9 mouse cellular contexts compared by ENCODE assay signal in genomic region chr9:107605041-107605661, GRCm38 (mm10). TPM values are rescaled to one million over a fixed set of nuclear protein-coding genes. Genes with fewer than 3 reads are reported as not detected.
DNase-seq lines count a peak whose midpoint lies in the region; ATAC-seq lines count a peak whose summit lies in the region.
"Had no signal": no experiment of that assay in that cellular context is flagged by ENCODE, and none has a peak within 500 bp of the region (broad histone marks: within the 10 kb centered on the region; RNA-seq: fewer than 3 reads in every experiment).

No protein-coding gene starts in this region.

- peaks cover 39% of the 10 kb centered on the region for H3K4me1 ChIP-seq in forebrain, embryonic 11.5 days (replicated peaks; ENCODE audit: control insufficient read depth, insufficient read depth, low read length)
- peaks cover 17% of the 10 kb centered on the region for H3K4me1 ChIP-seq in forebrain, embryonic 15.5 days
- peaks cover 19% of the 10 kb centered on the region for H3K4me1 ChIP-seq in hindbrain, embryonic 15.5 days (replicated peaks)
- H3K4me1 ChIP-seq in limb, embryonic 15.5 days, result peaks cover 78% of the 10 kb centered on the region

- H3K36me3 ChIP-seq in forebrain, embryonic 11.5 days (ENCODE audit: control insufficient read depth, insufficient read depth, low read length), result no peaks in the 10 kb centered on the region
- H3K36me3 ChIP-seq in forebrain, embryonic 15.5 days, result no peaks in the 10 kb centered on the region
- no peaks in the 10 kb centered on the region for H3K36me3 ChIP-seq in hindbrain, embryonic 15.5 days
- H3K36me3 ChIP-seq in limb, embryonic 15.5 days, result no peaks in the 10 kb centered on the region

- no peaks in the 10 kb centered on the region for H3K27me3 ChIP-seq in forebrain, embryonic 11.5 days (ENCODE audit: control insufficient read depth, insufficient read depth, low read length)
- H3K27me3 ChIP-seq in forebrain, embryonic 15.5 days, result no peaks in the 10 kb centered on the region
- H3K27me3 ChIP-seq in hindbrain, embryonic 15.5 days, result no peaks in the 10 kb centered on the region
- no peaks in the 10 kb centered on the region for H3K27me3 ChIP-seq in limb, embryonic 15.5 days

- no peaks in the 10 kb centered on the region for H3K9me3 ChIP-seq in forebrain, embryonic 11.5 days (ENCODE audit: control insufficient read depth, low read length)
- no peaks in the 10 kb centered on the region for H3K9me3 ChIP-seq in forebrain, embryonic 15.5 days
- no peaks in the 10 kb centered on the region for H3K9me3 ChIP-seq in hindbrain, embryonic 15.5 days
- H3K9me3 ChIP-seq in limb, embryonic 15.5 days, result no peaks in the 10 kb centered on the region

- H3K4me3 ChIP-seq in forebrain, embryonic 11.5 days (ENCODE audit: low read depth, low read length), result no peak overlapping the region
- no peak overlapping the region for H3K4me3 ChIP-seq in forebrain, embryonic 15.5 days
- H3K4me3 ChIP-seq in hindbrain, embryonic 15.5 days, result no peak overlapping the region
- H3K4me3 ChIP-seq in limb, embryonic 15.5 days, result no peak overlapping the region; the same call in 1 of the 2 replicates

- intact Hi-C loops in left cerebral cortex, postnatal 14 days (cut with DNase I), result no loop called here

- DNase-seq in forebrain, embryonic 11.5 days (ENCODE audit: low spot score), result no peak
- DNase-seq in 3134 (ENCODE audit: extremely low read depth, insufficient read length, low spot score), result peak; percentile 73
- DNase-seq in left cerebral cortex, postnatal 14 days (ENCODE audit: low spot score in 2 of 2), result no peak
- no peak for DNase-seq in right cerebral cortex, postnatal 14 days
- DNase-seq: layer of hippocampus, adult 9-11 months had no signal

- WGBS in forebrain, embryonic 11.5 days, result 38% methylated on average over 23 of the region's 23 CpGs
- WGBS in forebrain, embryonic 15.5 days, result 47% methylated on average over 23 of the region's 23 CpGs
- WGBS in hindbrain, embryonic 15.5 days, result 36% methylated on average over 23 of the region's 23 CpGs
- WGBS in limb, embryonic 15.5 days, result 37% methylated on average over 23 of the region's 23 CpGs

- ATAC-seq in forebrain, embryonic 11.5 days (replicated peaks; ENCODE audit: low FRiP score), result no peak
- ATAC-seq in forebrain, embryonic 15.5 days (replicated peaks), result no peak
- no peak for ATAC-seq in hindbrain, embryonic 15.5 days (ENCODE audit: low FRiP score, low read depth)
- ATAC-seq in limb, embryonic 15.5 days (ENCODE audit: insufficient number of reproducible peaks, low FRiP score, low TSS enrichment, low read depth), result no peak
- no peak for ATAC-seq in megakaryocyte, adult 5-6 weeks (ENCODE audit: poor library complexity, severe bottlenecking)

- H3K27ac ChIP-seq in forebrain, embryonic 11.5 days (ENCODE audit: low read depth, low read length), result no peak overlapping the region
- no peak overlapping the region for H3K27ac ChIP-seq in forebrain, embryonic 15.5 days (replicated peaks)
- H3K27ac ChIP-seq in hindbrain, embryonic 15.5 days (replicated peaks), result no peak overlapping the region
- H3K27ac ChIP-seq in limb, embryonic 15.5 days, result peak overlapping the region; percentile 57

- no peak overlapping the region for H3K4me2 ChIP-seq in forebrain, embryonic 11.5 days (ENCODE audit: low read depth, low read length, severe bottlenecking)
- no peak overlapping the region for H3K4me2 ChIP-seq in forebrain, embryonic 15.5 days (replicated peaks)
- 0 out of 2 replicates have a peak overlapping the region, but pooled peaks have one; percentile 18 for H3K4me2 ChIP-seq in hindbrain, embryonic 15.5 days
- peak overlapping the region; percentile 14; the same call in 1 of the 2 replicates for H3K4me2 ChIP-seq in limb, embryonic 15.5 days

- H3K9ac ChIP-seq in forebrain, embryonic 11.5 days (ENCODE audit: low read length), result peak overlapping the region; percentile 45
- no peak overlapping the region for H3K9ac ChIP-seq in forebrain, embryonic 15.5 days (replicated peaks)
- no peak overlapping the region for H3K9ac ChIP-seq in hindbrain, embryonic 15.5 days
- no peak overlapping the region for H3K9ac ChIP-seq in limb, embryonic 15.5 days

RNA-seq across cellular contexts. Expression of gene Sema3b, which starts 3.9 kb away (rescaled TPM):
- 1.7 TPM in 2 replicates for polyA plus RNA-seq in forebrain, embryonic 11.5 days (2014; fragmentation: Nextera tagmentation; extraction: Ambion mirVana)
- 1.7 and 2.8 TPM in 2 replicates for polyA plus RNA-seq in forebrain, embryonic 15.5 days (2015; fragmentation: Nextera tagmentation; extraction: Ambion mirVana)
- polyA plus RNA-seq in hindbrain, embryonic 15.5 days (2015; fragmentation: Nextera tagmentation; extraction: Ambion mirVana), result 4.6 and 5.1 TPM in 2 replicates
- 13.6 and 23.6 TPM in 2 replicates for polyA plus RNA-seq in limb, embryonic 15.5 days (2015; fragmentation: Nextera tagmentation; extraction: Ambion mirVana)
- not detected in 2 replicates for total RNA-seq in megakaryocyte, adult 5-6 weeks (2015)
- total RNA-seq in megakaryocyte, adult 5-6 weeks (2017), result 0.08 TPM in 1 of 2 replicates, not detected in the other
- total RNA-seq in left cerebral cortex, postnatal 14 days (2021), result 1 to 10 TPM; 3.2 to 3.8 TPM

RNA-seq across cellular contexts. Expression of gene Ifrd2, which starts 17.7 kb away (rescaled TPM):
- polyA plus RNA-seq in forebrain, embryonic 11.5 days (2014; fragmentation: Nextera tagmentation; extraction: Ambion mirVana), result 35.0 and 37.2 TPM in 2 replicates
- polyA plus RNA-seq in forebrain, embryonic 15.5 days (2015; fragmentation: Nextera tagmentation; extraction: Ambion mirVana), result 15.4 and 16.9 TPM in 2 replicates
- polyA plus RNA-seq in hindbrain, embryonic 15.5 days (2015; fragmentation: Nextera tagmentation; extraction: Ambion mirVana), result 16.3 and 17.3 TPM in 2 replicates
- 45.9 and 58.8 TPM in 2 replicates for polyA plus RNA-seq in limb, embryonic 15.5 days (2015; fragmentation: Nextera tagmentation; extraction: Ambion mirVana)
- 6.8 and 11.1 TPM in 2 replicates for total RNA-seq in megakaryocyte, adult 5-6 weeks (2015)
- 8.7 and 9.9 TPM in 2 replicates for total RNA-seq in megakaryocyte, adult 5-6 weeks (2017)
- 1 to 10 TPM; 8.9 to 9.7 TPM for total RNA-seq in left cerebral cortex, postnatal 14 days (2021)

RNA-seq across cellular contexts. Expression of gene Hyal3, which starts 24.5 kb away (rescaled TPM):
- 0.39 TPM in 1 of 2 replicates, not detected in the other for polyA plus RNA-seq in forebrain, embryonic 11.5 days (2014; fragmentation: Nextera tagmentation; extraction: Ambion mirVana)
- 1.3 and 2.1 TPM in 2 replicates for polyA plus RNA-seq in forebrain, embryonic 15.5 days (2015; fragmentation: Nextera tagmentation; extraction: Ambion mirVana)
- polyA plus RNA-seq in hindbrain, embryonic 15.5 days (2015; fragmentation: Nextera tagmentation; extraction: Ambion mirVana), result 1.8 and 2.2 TPM in 2 replicates
- polyA plus RNA-seq in limb, embryonic 15.5 days (2015; fragmentation: Nextera tagmentation; extraction: Ambion mirVana), result 1.6 and 1.8 TPM in 2 replicates
- 1.5 and 1.9 TPM in 2 replicates for total RNA-seq in megakaryocyte, adult 5-6 weeks (2015)
- total RNA-seq in megakaryocyte, adult 5-6 weeks (2017), result 0.18 and 0.57 TPM in 2 replicates
- 1 to 10 TPM in 1 of 2 experiments, under 1 TPM in 1; 0.78 to 1.4 TPM for total RNA-seq in left cerebral cortex, postnatal 14 days (2021)

RNA-seq across cellular contexts. Expression of gene Naa80, which starts 26.5 kb away (rescaled TPM):
- polyA plus RNA-seq in forebrain, embryonic 11.5 days (2014; fragmentation: Nextera tagmentation; extraction: Ambion mirVana), result 11.3 and 15.2 TPM in 2 replicates
- 14.7 and 17.0 TPM in 2 replicates for polyA plus RNA-seq in forebrain, embryonic 15.5 days (2015; fragmentation: Nextera tagmentation; extraction: Ambion mirVana)
- 17.6 and 19.5 TPM in 2 replicates for polyA plus RNA-seq in hindbrain, embryonic 15.5 days (2015; fragmentation: Nextera tagmentation; extraction: Ambion mirVana)
- polyA plus RNA-seq in limb, embryonic 15.5 days (2015; fragmentation: Nextera tagmentation; extraction: Ambion mirVana), result 17.6 and 21.4 TPM in 2 replicates
- 7.2 and 15.3 TPM in 2 replicates for total RNA-seq in megakaryocyte, adult 5-6 weeks (2015)
- 6.9 and 10.1 TPM in 2 replicates for total RNA-seq in megakaryocyte, adult 5-6 weeks (2017)
- total RNA-seq in left cerebral cortex, postnatal 14 days (2021), result 1 to 10 TPM; 8.7 TPM

RNA-seq across cellular contexts. Expression of gene Hyal1, which starts 28.4 kb away (rescaled TPM):
- 6.0 and 6.2 TPM in 2 replicates for polyA plus RNA-seq in forebrain, embryonic 11.5 days (2014; fragmentation: Nextera tagmentation; extraction: Ambion mirVana)
- 8.6 and 8.8 TPM in 2 replicates for polyA plus RNA-seq in forebrain, embryonic 15.5 days (2015; fragmentation: Nextera tagmentation; extraction: Ambion mirVana)
- 7.5 and 8.4 TPM in 2 replicates for polyA plus RNA-seq in hindbrain, embryonic 15.5 days (2015; fragmentation: Nextera tagmentation; extraction: Ambion mirVana)
- polyA plus RNA-seq in limb, embryonic 15.5 days (2015; fragmentation: Nextera tagmentation; extraction: Ambion mirVana), result 12.8 and 13.7 TPM in 2 replicates
- total RNA-seq in megakaryocyte, adult 5-6 weeks (2015), result 0.38 and 0.57 TPM in 2 replicates
- total RNA-seq in megakaryocyte, adult 5-6 weeks (2017), result 0.98 and 0.99 TPM in 2 replicates
- 1 to 10 TPM; 4.9 to 6.3 TPM for total RNA-seq in left cerebral cortex, postnatal 14 days (2021)

Comparison
In these comparisons a context has a peak if more than half of its experiments do, and no peak if none do; other contexts are left out.
1. H3K4me2 ChIP-seq: peak in hindbrain, embryonic 15.5 days (single experiment) and limb, embryonic 15.5 days (single experiment); none in forebrain, embryonic 11.5 days (single experiment) and forebrain, embryonic 15.5 days (single experiment).